Mouse (Mus musculus): ENCODE results near the gene Rassf5.

GRCm38 (mm10) chr1:131164427-131164826 is 80.6 kb downstream of the Rassf5 start:
- TF ChIP-seq POLR2A (IDR thresholded peaks at IDR 0.05; ENCODE audit: borderline replicate concordance, insufficient read depth, low read length) (no peak), CTCF (IDR thresholded peaks at IDR 0.05; ENCODE audit: borderline replicate concordance, insufficient read depth, low read depth, low read length) (no peak)

Measured in cerebellum, adult 2 months (tissue).